Mouse (Mus musculus) layer of hippocampus, adult 9-10 months (tissue): ENCODE data around the gene Ino80e.

Experiments used
- DNase-seq: peaks from one replicate; pipeline ENCODE4 v3.0.0; 2022; ENCODE audit warnings: low spot score

Ino80e gene

DNA sequence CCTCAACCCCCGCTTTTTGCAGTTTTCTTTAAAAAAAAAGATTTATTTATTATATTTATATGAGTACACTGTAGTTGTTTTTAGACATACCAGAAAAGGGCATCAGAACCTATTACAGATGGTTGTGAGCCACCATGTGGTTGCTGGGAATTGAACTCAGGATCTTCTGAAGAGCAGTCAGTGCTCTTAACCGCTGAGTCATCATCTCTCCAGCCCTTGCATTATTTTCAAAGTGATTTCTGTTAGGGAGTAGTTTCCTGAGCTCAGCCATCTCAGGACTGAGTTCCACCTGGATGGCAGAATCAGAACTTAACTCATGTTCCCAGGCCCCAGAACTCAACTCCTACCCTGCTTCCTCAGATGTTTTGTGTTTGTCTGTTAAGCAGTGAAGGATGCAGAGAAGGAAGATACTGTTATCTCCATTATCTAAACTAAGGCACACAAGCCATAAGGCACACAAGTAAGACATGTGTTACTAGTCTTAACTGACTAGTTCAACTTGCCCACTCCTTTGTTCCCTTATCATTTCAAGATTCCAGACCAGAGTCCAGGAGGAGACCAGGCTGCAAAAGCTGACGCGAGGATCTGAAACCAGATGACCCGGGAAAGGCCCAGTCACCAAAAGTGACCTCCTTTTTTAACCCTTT lies 52.3 kb downstream of the Ino80e start:
- DNase-seq: no peak

DNA sequence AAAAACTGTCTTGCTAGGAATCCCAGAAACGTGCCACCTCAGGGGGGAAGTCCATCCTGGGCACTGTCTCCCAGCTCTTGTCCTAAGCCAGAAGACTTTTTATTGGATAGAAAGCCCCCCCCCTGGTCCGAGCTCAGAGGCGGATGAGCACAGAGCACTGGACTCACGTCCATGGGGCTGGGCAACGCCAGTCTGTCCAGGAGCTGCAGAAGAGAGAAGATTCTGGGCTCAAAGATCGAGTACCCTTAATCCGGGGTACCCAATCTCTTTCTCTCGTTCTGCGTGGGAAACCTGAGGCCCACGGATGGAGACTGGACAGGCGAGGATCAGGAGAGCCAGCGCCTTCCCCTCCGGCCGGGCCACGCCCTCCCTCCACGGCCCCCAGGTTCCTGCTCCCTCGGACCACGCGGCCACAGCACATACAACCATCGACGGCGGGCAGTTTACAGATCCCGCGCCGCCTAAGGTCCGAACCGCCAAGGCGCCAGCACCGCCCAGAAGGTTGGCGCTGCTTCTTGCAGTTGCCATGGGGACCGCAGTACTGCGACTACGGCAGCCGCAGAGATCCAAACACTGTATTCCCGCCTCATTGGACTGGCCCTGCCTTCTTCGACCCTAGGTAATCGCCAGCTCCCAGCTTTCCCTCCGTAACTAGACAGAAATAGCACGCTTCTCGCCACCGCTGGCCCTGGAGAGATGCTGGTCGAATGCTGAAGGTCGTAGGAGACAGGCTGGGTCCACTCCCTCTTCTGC lies 53.3 kb downstream of the Ino80e start:
- DNase-seq: peak; percentile 68

DNA sequence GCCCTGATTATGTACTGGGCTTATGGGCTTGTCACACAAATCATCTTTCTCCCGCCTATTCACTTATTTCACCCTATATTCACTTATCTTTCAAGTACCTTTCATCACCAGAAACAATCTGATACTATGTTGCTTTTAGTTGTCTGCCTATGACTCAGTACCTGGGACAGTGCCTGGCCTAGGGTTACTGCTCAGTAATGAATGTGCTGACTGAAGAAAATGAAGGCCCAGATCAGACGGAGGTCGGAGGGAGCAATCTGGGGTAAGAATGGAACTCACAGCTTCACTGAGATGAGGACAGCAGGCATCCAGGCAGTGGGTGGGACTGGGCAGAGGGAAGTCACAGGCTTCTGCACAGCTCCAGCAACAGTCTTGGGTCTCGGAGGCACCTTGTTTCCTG lies 54.8 kb downstream of the Ino80e start:
- DNase-seq: no peak

DNA sequence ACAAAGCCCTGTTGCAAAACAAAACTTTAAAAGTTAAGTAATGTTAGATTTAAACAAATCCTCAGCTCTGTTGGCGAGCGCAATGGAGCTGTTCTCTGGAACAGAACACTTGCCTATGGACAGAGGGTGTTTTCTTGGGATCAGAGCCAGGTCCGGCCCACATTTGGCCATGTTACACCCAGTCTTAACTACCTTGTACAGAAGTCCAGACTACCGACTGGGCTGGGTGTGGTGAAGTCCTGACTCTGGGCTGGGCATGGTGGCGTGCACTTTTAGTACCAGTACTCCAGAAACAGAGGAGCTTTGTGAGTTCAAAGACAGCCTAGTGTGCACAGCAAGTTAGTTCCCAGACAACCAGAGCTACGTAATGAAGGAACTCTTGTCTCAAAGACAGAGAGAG lies 55.2 kb downstream of the Ino80e start:
- DNase-seq: no peak

DNA sequence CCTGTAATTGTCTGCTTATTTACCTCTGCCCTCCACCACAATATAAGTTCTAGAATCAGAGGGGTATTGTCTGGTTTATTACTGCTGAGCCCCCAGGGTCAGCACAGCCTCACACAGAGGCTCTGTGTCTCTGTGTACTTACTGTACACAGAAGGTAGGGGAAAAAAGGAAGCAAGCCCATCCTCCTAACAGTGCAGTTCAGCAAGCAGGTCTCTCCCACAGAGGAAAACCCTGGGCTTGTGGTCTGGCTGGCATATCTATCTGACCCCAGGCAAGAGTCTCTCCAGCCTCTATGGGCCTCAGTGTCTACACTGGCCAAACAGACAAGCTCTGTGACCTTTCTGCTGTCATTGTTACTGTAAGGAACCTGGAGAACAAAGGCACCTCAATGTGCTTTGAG lies 58.4 kb downstream of the Ino80e start:
- no peak for DNase-seq

DNA sequence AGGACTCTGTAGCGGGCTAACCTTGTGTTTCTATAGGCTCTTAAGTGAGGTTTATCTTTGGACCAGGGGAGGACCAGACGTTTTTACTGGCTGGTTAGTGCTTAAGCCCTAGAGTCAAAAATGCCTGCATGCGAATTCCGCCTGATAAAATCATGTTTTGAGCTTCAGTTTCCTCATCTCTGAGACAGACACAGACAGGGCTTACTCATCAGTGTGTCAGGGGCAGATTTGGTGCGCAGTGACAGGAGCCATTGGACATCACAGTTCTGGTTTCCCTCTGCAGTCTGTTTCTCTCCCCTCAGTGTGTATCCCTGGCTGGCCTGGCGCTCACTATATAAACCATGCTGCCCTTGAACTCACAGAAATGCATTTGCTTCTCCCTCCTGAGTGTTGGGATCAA lies 59.0 kb downstream of the Ino80e start:
- DNase-seq: no peak

DNA sequence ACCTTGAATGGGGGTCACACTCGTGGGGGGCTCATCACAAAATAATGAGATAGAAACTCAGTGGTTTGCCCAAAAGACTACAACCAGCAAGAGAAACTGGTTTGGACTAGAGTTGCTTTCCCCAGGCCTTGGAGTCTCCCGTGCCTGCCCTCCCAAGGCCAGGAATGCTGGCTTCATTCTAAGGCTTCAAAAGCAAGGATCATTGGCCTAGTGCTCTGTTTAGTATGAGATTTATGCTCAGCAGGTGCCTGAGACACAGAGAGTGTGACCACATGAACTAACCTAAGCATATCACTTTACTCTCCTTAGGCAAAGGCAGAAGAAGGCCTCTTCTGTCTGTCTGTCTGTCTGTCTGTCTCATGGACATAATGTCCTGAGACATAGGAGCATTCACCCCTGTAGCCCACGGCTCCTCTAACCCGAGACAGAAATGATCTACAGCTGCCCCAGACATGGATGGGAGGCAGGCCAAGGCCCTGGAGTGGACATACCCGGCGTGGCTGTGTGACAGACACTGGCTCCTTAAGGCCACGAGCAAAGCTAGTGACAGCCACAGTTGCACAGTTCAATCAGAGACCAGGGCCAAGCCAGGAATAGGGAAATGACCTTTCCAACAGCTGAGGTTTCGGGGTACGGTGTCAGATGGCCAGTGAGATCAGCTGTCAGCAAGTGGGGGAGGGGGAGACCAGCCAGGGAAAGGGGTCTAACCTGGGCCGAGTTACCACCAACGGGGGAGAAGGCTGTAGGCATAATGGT lies 59.9 kb downstream of the Ino80e start:
- no peak for DNase-seq

DNA sequence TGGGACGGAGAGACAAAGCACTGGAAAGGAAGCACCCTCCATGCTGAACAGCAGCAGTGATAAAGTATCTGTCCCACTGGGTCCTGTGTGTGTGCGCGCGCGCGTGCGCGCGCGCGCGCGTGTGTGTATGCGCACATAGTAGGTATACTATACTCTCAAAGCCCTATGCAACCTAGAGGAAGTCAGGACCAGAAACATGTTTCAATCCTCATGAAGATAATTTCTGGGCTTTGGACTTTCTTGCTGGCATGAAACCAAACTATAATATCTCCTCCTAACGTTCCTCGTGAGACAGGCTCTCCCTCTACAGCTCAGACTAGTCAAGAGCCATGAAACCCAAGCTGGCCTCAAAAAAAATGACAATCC lies 61.1 kb downstream of the Ino80e start:
- no peak for DNase-seq
